In genomic region chr9:103287840-103288488, GRCm38 (mm10) we compare ENCODE assay signal across 14 mouse cellular contexts. TPM values are rescaled to one million over a fixed set of nuclear protein-coding genes. Genes with fewer than 3 reads are reported as not detected.
DNase-seq lines count a peak whose midpoint lies in the region; ATAC-seq and TF ChIP-seq lines count a peak whose summit lies in the region.
"Had no signal": no experiment of that assay in that cellular context is flagged by ENCODE, and none has a peak within 500 bp of the region (broad histone marks: within the 10 kb centered on the region; RNA-seq: fewer than 3 reads in every experiment).

No protein-coding gene starts in this region.

- TF ChIP-seq CTCF in intestine, postnatal 0 days (IDR thresholded peaks at IDR 0.05; ENCODE audit: low read depth), result no peak

- no peak overlapping the region for H3K27ac ChIP-seq in heart, embryonic 14.5 days (replicated peaks in 1 of 2; ENCODE audit: control insufficient read depth in 1 of 2, insufficient read depth in 1 of 2, low read depth in 2 of 2, low read length in 2 of 2)
- H3K27ac ChIP-seq in intestine, postnatal 0 days (ENCODE audit: low read depth, low read length), result no peak overlapping the region
- H3K27ac ChIP-seq in forebrain, embryonic 14.5 days (ENCODE audit: low read depth, low read length), result no peak overlapping the region
- H3K27ac ChIP-seq: embryonic facial prominence, embryonic 15.5 days; hindbrain, embryonic 14.5 days had no signal

- H3K4me2 ChIP-seq in heart, embryonic 14.5 days (ENCODE audit: low read length), result peak overlapping the region; percentile 18; the same call in 1 of the 2 replicates
- no peak overlapping the region for H3K4me2 ChIP-seq in intestine, postnatal 0 days (replicated peaks; ENCODE audit: low read depth)
- no peak overlapping the region for H3K4me2 ChIP-seq in forebrain, embryonic 14.5 days (ENCODE audit: low read length)
- H3K4me2 ChIP-seq: embryonic facial prominence, embryonic 15.5 days; hindbrain, embryonic 14.5 days; limb, embryonic 13.5 days had no signal

- 61% methylated on average over 19 of the region's 19 CpGs for WGBS in heart, embryonic 14.5 days
- 69% methylated on average over 19 of the region's 19 CpGs for WGBS in intestine, postnatal 0 days
- WGBS in forebrain, embryonic 14.5 days, result 89% methylated on average over 19 of the region's 19 CpGs

- H3K9me3 ChIP-seq in heart, embryonic 14.5 days (ENCODE audit: control insufficient read depth, low read length), result no peaks in the 10 kb centered on the region
- no peaks in the 10 kb centered on the region for H3K9me3 ChIP-seq in intestine, postnatal 0 days (ENCODE audit: control insufficient read depth)
- no peaks in the 10 kb centered on the region for H3K9me3 ChIP-seq in forebrain, embryonic 14.5 days (replicated peaks; ENCODE audit: control insufficient read depth, low read length)
- H3K9me3 ChIP-seq: embryonic facial prominence, embryonic 15.5 days; limb, embryonic 13.5 days had no signal

- peaks cover 3 to 4% of the 10 kb centered on the region in 2 experiments; a peak in 2 of 4 replicates for H3K4me1 ChIP-seq in heart, embryonic 14.5 days (ENCODE audit: control insufficient read depth in 2 of 2, insufficient read depth in 2 of 2, low read length in 2 of 2)
- no peaks in the 10 kb centered on the region for H3K4me1 ChIP-seq in intestine, postnatal 0 days (replicated peaks; ENCODE audit: control insufficient read depth, insufficient read depth, low read length)
- H3K4me1 ChIP-seq in forebrain, embryonic 14.5 days (ENCODE audit: control insufficient read depth, insufficient read depth, low read length), result no peaks in the 10 kb centered on the region
- H3K4me1 ChIP-seq: embryonic facial prominence, embryonic 15.5 days; limb, embryonic 13.5 days had no signal

- intact Hi-C loops in heart, postnatal 25 days (cut with DNase I), result no loop called here

- no peaks in the 10 kb centered on the region for H3K36me3 ChIP-seq in heart, embryonic 14.5 days (ENCODE audit: control insufficient read depth, insufficient read depth, low read length)
- no peaks in the 10 kb centered on the region for H3K36me3 ChIP-seq in intestine, postnatal 0 days (ENCODE audit: control insufficient read depth, insufficient read depth)
- no peaks in the 10 kb centered on the region for H3K36me3 ChIP-seq in forebrain, embryonic 14.5 days (ENCODE audit: control insufficient read depth, insufficient read depth, low read length)
- H3K36me3 ChIP-seq: embryonic facial prominence, embryonic 15.5 days; limb, embryonic 13.5 days had no signal

- no peak overlapping the region for H3K9ac ChIP-seq in heart, embryonic 14.5 days (ENCODE audit: low read length)
- no peak overlapping the region for H3K9ac ChIP-seq in intestine, postnatal 0 days (ENCODE audit: low read depth, low read length)
- H3K9ac ChIP-seq in forebrain, embryonic 14.5 days (ENCODE audit: low read length), result no peak overlapping the region
- H3K9ac ChIP-seq: embryonic facial prominence, embryonic 15.5 days; hindbrain, embryonic 14.5 days; limb, embryonic 13.5 days had no signal

- no peak for DNase-seq in heart, postnatal 25 days (ENCODE audit: low spot score)
- peak; percentile 21 for DNase-seq in ZHBTc4 (ENCODE audit: low read depth, low spot score)
- peak; percentile 67 to 86 for DNase-seq in spleen, postnatal 10 days (ENCODE audit: low spot score in 2 of 2)
- DNase-seq in forebrain, embryonic 14.5 days (ENCODE audit: low spot score), result no peak
- no peak for DNase-seq in layer of hippocampus, postnatal 25 days (ENCODE audit: extremely low spot score in 1 of 2, low spot score in 1 of 2)
- no peak for DNase-seq in thymus, postnatal 0 days (ENCODE audit: low spot score)
- DNase-seq: cerebellum, adult 11-12 months had no signal

- H3K27me3 ChIP-seq in heart, embryonic 14.5 days (ENCODE audit: control insufficient read depth, insufficient read depth, low read length), result no peaks in the 10 kb centered on the region
- H3K27me3 ChIP-seq in intestine, postnatal 0 days (replicated peaks; ENCODE audit: control insufficient read depth, insufficient read depth, low read length), result no peaks in the 10 kb centered on the region
- no peaks in the 10 kb centered on the region for H3K27me3 ChIP-seq in forebrain, embryonic 14.5 days (replicated peaks; ENCODE audit: control insufficient read depth, insufficient read depth, low read length)
- H3K27me3 ChIP-seq: embryonic facial prominence, embryonic 15.5 days; limb, embryonic 13.5 days had no signal

- no peak overlapping the region for H3K4me3 ChIP-seq in heart, embryonic 14.5 days (ENCODE audit: control insufficient read depth in 1 of 2, insufficient read depth in 1 of 2, low read depth in 1 of 2, low read length in 2 of 2)
- no peak overlapping the region for H3K4me3 ChIP-seq in intestine, postnatal 0 days (ENCODE audit: low read depth, low read length)
- no peak overlapping the region for H3K4me3 ChIP-seq in forebrain, embryonic 14.5 days (ENCODE audit: low read depth, low read length)
- H3K4me3 ChIP-seq: embryonic facial prominence, embryonic 15.5 days; limb, embryonic 13.5 days had no signal

- ATAC-seq in heart, embryonic 14.5 days (ENCODE audit: insufficient number of reproducible peaks, insufficient read depth, low FRiP score, low read depth), result peak; percentile 26; the same call in 1 of the 2 replicates
- peak; percentile 73; the same call in 1 of the 2 replicates for ATAC-seq in intestine, postnatal 0 days
- ATAC-seq in forebrain, embryonic 14.5 days, result no peak
- ATAC-seq: activated CD4-positive, CD25-positive, alpha-beta regulatory T cell, adult 4 months; midbrain, embryonic 16.5 days had no signal

RNA-seq across cellular contexts. Expression of gene 1300017J02Rik, which starts 16.9 kb away (rescaled TPM):
- 0.32 and 1.3 TPM in 2 replicates for polyA plus RNA-seq in heart, embryonic 14.5 days (2014; fragmentation: Nextera tagmentation; extraction: Ambion mirVana)
- total RNA-seq in heart, postnatal 25 days (2021), result under 1 TPM in 1 of 2 experiments, not detected in 1; 0.14 TPM
- 2.4 and 3.8 TPM in 2 replicates for polyA plus RNA-seq in intestine, postnatal 0 days (2015; fragmentation: Nextera tagmentation; extraction: Ambion mirVana)
- polyA plus RNA-seq in forebrain, embryonic 14.5 days (2014; fragmentation: Nextera tagmentation; extraction: Ambion mirVana), result 0.29 and 0.93 TPM in 2 replicates
- 1 to 10 TPM in 1 of 2 experiments, under 1 TPM in 1; 0.66 to 1.3 TPM for total RNA-seq in layer of hippocampus, postnatal 25 days (2021)
- 1.5 and 2.9 TPM in 2 replicates for polyA plus RNA-seq in thymus, postnatal 0 days (2015; fragmentation: Nextera tagmentation; extraction: Ambion mirVana)
- polyA plus RNA-seq: midbrain, embryonic 16.5 days had no signal

RNA-seq across cellular contexts. Expression of gene Topbp1, which starts 17.1 kb away (rescaled TPM):
- polyA plus RNA-seq in heart, embryonic 14.5 days (2014; fragmentation: Nextera tagmentation; extraction: Ambion mirVana), result 42.9 and 48.4 TPM in 2 replicates
- total RNA-seq in heart, postnatal 25 days (2021), result 10 to 100 TPM in 1 of 2 experiments, 1 to 10 TPM in 1; 9.8 to 12.2 TPM
- 15.2 and 17.1 TPM in 2 replicates for polyA plus RNA-seq in intestine, postnatal 0 days (2015; fragmentation: Nextera tagmentation; extraction: Ambion mirVana)
- 31.2 and 31.4 TPM in 2 replicates for polyA plus RNA-seq in forebrain, embryonic 14.5 days (2014; fragmentation: Nextera tagmentation; extraction: Ambion mirVana)
- total RNA-seq in layer of hippocampus, postnatal 25 days (2021), result 10 to 100 TPM; 19.6 to 22.8 TPM
- 65.6 and 72.7 TPM in 2 replicates for polyA plus RNA-seq in thymus, postnatal 0 days (2015; fragmentation: Nextera tagmentation; extraction: Ambion mirVana)

RNA-seq across cellular contexts. Expression of gene Trf, which starts 57.7 kb away (rescaled TPM):
- 40.1 and 44.0 TPM in 2 replicates for polyA plus RNA-seq in heart, embryonic 14.5 days (2014; fragmentation: Nextera tagmentation; extraction: Ambion mirVana)
- 10 to 100 TPM; 39.7 to 47.5 TPM for total RNA-seq in heart, postnatal 25 days (2021)
- 237 and 245 TPM in 2 replicates for polyA plus RNA-seq in intestine, postnatal 0 days (2015; fragmentation: Nextera tagmentation; extraction: Ambion mirVana)
- polyA plus RNA-seq in forebrain, embryonic 14.5 days (2014; fragmentation: Nextera tagmentation; extraction: Ambion mirVana), result 30.0 and 41.3 TPM in 2 replicates
- 100 to 1,000 TPM; 174 to 257 TPM for total RNA-seq in layer of hippocampus, postnatal 25 days (2021)
- polyA plus RNA-seq in thymus, postnatal 0 days (2015; fragmentation: Nextera tagmentation; extraction: Ambion mirVana), result 42.7 and 46.7 TPM in 2 replicates

RNA-seq across cellular contexts. Expression of gene Gm20425, which starts 57.9 kb away (rescaled TPM):
- polyA plus RNA-seq in heart, embryonic 14.5 days (2014; fragmentation: Nextera tagmentation; extraction: Ambion mirVana), result 0.07 TPM in 1 of 2 replicates, not detected in the other
- 1 to 10 TPM; 6.7 to 8.0 TPM for total RNA-seq in heart, postnatal 25 days (2021)
- 8.9 and 10.0 TPM in 2 replicates for polyA plus RNA-seq in intestine, postnatal 0 days (2015; fragmentation: Nextera tagmentation; extraction: Ambion mirVana)
- polyA plus RNA-seq in forebrain, embryonic 14.5 days (2014; fragmentation: Nextera tagmentation; extraction: Ambion mirVana), result 0.63 and 2.7 TPM in 2 replicates
- total RNA-seq in layer of hippocampus, postnatal 25 days (2021), result 10 to 100 TPM in 1 of 2 experiments, 1 to 10 TPM in 1; 6.6 to 11.5 TPM
- 3.7 and 4.1 TPM in 2 replicates for polyA plus RNA-seq in thymus, postnatal 0 days (2015; fragmentation: Nextera tagmentation; extraction: Ambion mirVana)

Comparison
In these comparisons a context has a peak if more than half of its experiments do, and no peak if none do; other contexts are left out.
1. DNase-seq: peak in ZHBTc4 (single experiment) and spleen, postnatal 10 days (2 of 2); none in heart, postnatal 25 days (single experiment), forebrain, embryonic 14.5 days (single experiment), layer of hippocampus, postnatal 25 days (0 of 2) and thymus, postnatal 0 days (single experiment).